Mouse (Mus musculus): ENCODE measurements around the gene Ipo13. TPM values are rescaled to one million over a fixed set of nuclear protein-coding genes. Genes with fewer than 3 reads are reported as not detected.
A peak's percentile ranks its signal among the peaks of the same experiment; 100 is the strongest.

Ipo13 gene
- total and polyA plus RNA-seq, 3 experiments: 60.8 to 104 (median 68.4) TPM

- intact Hi-C loops (cut with DNase I): no loop called here
Measured at GRCm38 (mm10) chr4:117917847-117918246, 3.0 kb upstream of the Ipo13 start.

GRCm38 (mm10) chr4:117917402-117917801 lies 2.6 kb upstream of the Ipo13 start:
- peaks cover 6% of the 10 kb centered on the region for H3K4me1 ChIP-seq (ENCODE audit: control insufficient read depth, insufficient read depth, low read length)
- no peaks in the 10 kb centered on the region for H3K36me3 ChIP-seq (ENCODE audit: control insufficient read depth, insufficient read depth, low read length)
- H3K27me3 ChIP-seq (ENCODE audit: control insufficient read depth, insufficient read depth, low read length): no peaks in the 10 kb centered on the region
- 73% methylated on average over 4 of the region's 4 CpGs for WGBS
- H3K4me3 ChIP-seq: no peak overlapping the region
- intact Hi-C loops (cut with DNase I): no loop called here
- no peak overlapping the region for H3K27ac ChIP-seq
- TF ChIP-seq CTCF (IDR thresholded peaks at IDR 0.05): no peak
- no peak for TF ChIP-seq EP300 (IDR thresholded peaks at IDR 0.05; ENCODE audit: insufficient read depth, low read depth, low read length)
- TF ChIP-seq POLR2A (IDR thresholded peaks at IDR 0.05; ENCODE audit: insufficient read depth, low read depth, low read length): no peak
- DNase-seq: no peak
- H3K9ac ChIP-seq (ENCODE audit: low read depth, low read length): no peak overlapping the region
- no peaks in the 10 kb centered on the region for H3K79me2 ChIP-seq (replicated peaks; ENCODE audit: control insufficient read depth, insufficient read depth, low read length)

More at GRCm38 (mm10) chr4:117917847-117918246, 3.0 kb upstream of the Ipo13 start:
- 72% methylated on average over 4 of the region's 4 CpGs for WGBS
- DNase-seq: no peak
- no peak overlapping the region for H3K27ac ChIP-seq
- H3K4me3 ChIP-seq: no peak overlapping the region
- H3K36me3 ChIP-seq (ENCODE audit: control insufficient read depth, insufficient read depth, low read length): no peaks in the 10 kb centered on the region
- H3K27me3 ChIP-seq (ENCODE audit: control insufficient read depth, insufficient read depth, low read length): no peaks in the 10 kb centered on the region
- no peak overlapping the region for H3K9ac ChIP-seq (ENCODE audit: low read depth, low read length)
- H3K79me2 ChIP-seq (replicated peaks; ENCODE audit: control insufficient read depth, insufficient read depth, low read length): no peaks in the 10 kb centered on the region
- peaks cover 4% of the 10 kb centered on the region for H3K4me1 ChIP-seq (ENCODE audit: control insufficient read depth, insufficient read depth, low read length)
- TF ChIP-seq EP300 (IDR thresholded peaks at IDR 0.05; ENCODE audit: insufficient read depth, low read depth, low read length) (no peak), POLR2A (IDR thresholded peaks at IDR 0.05; ENCODE audit: insufficient read depth, low read depth, low read length) (no peak), CTCF (IDR thresholded peaks at IDR 0.05) (no peak)

- WGBS: 52% methylated on average over 5 of the region's 5 CpGs
- intact Hi-C loops (cut with DNase I): no loop called here
- Histone ChIP-seq H3K36me3 (ENCODE audit: control insufficient read depth, insufficient read depth, low read length) (no peaks in the 10 kb centered on the region), H3K27me3 (ENCODE audit: control insufficient read depth, insufficient read depth, low read length) (no peaks in the 10 kb centered on the region), H3K9ac (ENCODE audit: low read depth, low read length) (no peak overlapping the region), H3K4me1 (ENCODE audit: control insufficient read depth, insufficient read depth, low read length) (peaks cover 6% of the 10 kb centered on the region), H3K4me3 (no peak overlapping the region), H3K79me2 (replicated peaks; ENCODE audit: control insufficient read depth, insufficient read depth, low read length) (peaks cover 2% of the 10 kb centered on the region; the same call in 1 of the 2 replicates), H3K27ac (no peak overlapping the region)
- TF ChIP-seq POLR2A (IDR thresholded peaks at IDR 0.05; ENCODE audit: insufficient read depth, low read depth, low read length) (no peak), EP300 (IDR thresholded peaks at IDR 0.05; ENCODE audit: insufficient read depth, low read depth, low read length) (no peak), CTCF (IDR thresholded peaks at IDR 0.05) (no peak)
- no peak for DNase-seq
Measured at GRCm38 (mm10) chr4:117916386-117916785, 1.6 kb upstream of the Ipo13 start.

GRCm38 (mm10) chr4:117915489-117916105 lies 798 bp upstream of the Ipo13 start:
- peaks cover 6% of the 10 kb centered on the region for H3K4me1 ChIP-seq (ENCODE audit: control insufficient read depth, insufficient read depth, low read length)
- 2% methylated on average over 19 of the region's 19 CpGs for WGBS
- intact Hi-C loops (cut with DNase I): loop anchor here (1.0 kb wide), 1 partner anchor 24 kb away; no protein-coding TSS in a partner anchor

GRCm38 (mm10) chr4:117914031-117914430 lies 768 bp downstream of the Ipo13 start:
- Histone ChIP-seq H3K27me3 (ENCODE audit: control insufficient read depth, insufficient read depth, low read length) (no peaks in the 10 kb centered on the region), H3K4me1 (ENCODE audit: control insufficient read depth, insufficient read depth, low read length) (peaks cover 6% of the 10 kb centered on the region), H3K79me2 (replicated peaks; ENCODE audit: control insufficient read depth, insufficient read depth, low read length) (peaks cover 2% of the 10 kb centered on the region; the same call in 1 of the 2 replicates), H3K36me3 (ENCODE audit: control insufficient read depth, insufficient read depth, low read length) (peaks cover 4% of the 10 kb centered on the region), H3K4me3 (peak overlapping the region; percentile 98), H3K9ac (ENCODE audit: low read depth, low read length) (peak overlapping the region; percentile 92), H3K27ac (peak overlapping the region; percentile 100)
- TF ChIP-seq POLR2A (IDR thresholded peaks at IDR 0.05; ENCODE audit: insufficient read depth, low read depth, low read length): no peak
- no peak for TF ChIP-seq CTCF (IDR thresholded peaks at IDR 0.05)
- intact Hi-C loops (cut with DNase I): no loop called here
- WGBS: 7% methylated on average over 8 of the region's 8 CpGs
- DNase-seq: peak; percentile 25 to 41

More at GRCm38 (mm10) chr4:117915489-117916105, 798 bp upstream of the Ipo13 start:
- Histone ChIP-seq H3K4me3 (peak overlapping the region; percentile 98), H3K36me3 (ENCODE audit: control insufficient read depth, insufficient read depth, low read length) (0 out of 2 replicates have a peak, but pooled peaks cover 2% of the 10 kb centered on the region), H3K79me2 (replicated peaks; ENCODE audit: control insufficient read depth, insufficient read depth, low read length) (peaks cover 2% of the 10 kb centered on the region; the same call in 1 of the 2 replicates), H3K9ac (ENCODE audit: low read depth, low read length) (peak overlapping the region; percentile 92), H3K27me3 (ENCODE audit: control insufficient read depth, insufficient read depth, low read length) (no peaks in the 10 kb centered on the region), H3K27ac (peak overlapping the region; percentile 100)
- no peak for DNase-seq
- TF ChIP-seq POLR2A (IDR thresholded peaks at IDR 0.05; ENCODE audit: insufficient read depth, low read depth, low read length) (no peak), CTCF (IDR thresholded peaks at IDR 0.05) (no peak), EP300 (IDR thresholded peaks at IDR 0.05; ENCODE audit: insufficient read depth, low read depth, low read length) (no peak)

GRCm38 (mm10) chr4:117913421-117913820 lies 1.4 kb downstream of the Ipo13 start:
- no peak overlapping the region for H3K9ac ChIP-seq (ENCODE audit: low read depth, low read length)
- peaks cover 6% of the 10 kb centered on the region for H3K4me1 ChIP-seq (ENCODE audit: control insufficient read depth, insufficient read depth, low read length)
- H3K79me2 ChIP-seq (replicated peaks; ENCODE audit: control insufficient read depth, insufficient read depth, low read length): peaks cover 2% of the 10 kb centered on the region; the same call in 1 of the 2 replicates
- TF ChIP-seq POLR2A (IDR thresholded peaks at IDR 0.05; ENCODE audit: insufficient read depth, low read depth, low read length): no peak
- TF ChIP-seq EP300 (IDR thresholded peaks at IDR 0.05; ENCODE audit: insufficient read depth, low read depth, low read length): no peak
- TF ChIP-seq CTCF (IDR thresholded peaks at IDR 0.05): no peak
- no peak overlapping the region for H3K4me3 ChIP-seq
- DNase-seq: peak in 1 of 2 experiments; percentile 34
- H3K27ac ChIP-seq: no peak overlapping the region; the same call in 1 of the 2 replicates
- H3K27me3 ChIP-seq (ENCODE audit: control insufficient read depth, insufficient read depth, low read length): no peaks in the 10 kb centered on the region
- intact Hi-C loops (cut with DNase I): no loop called here
- H3K36me3 ChIP-seq (ENCODE audit: control insufficient read depth, insufficient read depth, low read length): peaks cover 4% of the 10 kb centered on the region
- 31% methylated on average over 3 of the region's 3 CpGs for WGBS

Data from heart, adult 2 months (tissue).